Mouse (Mus musculus): Measurements from ENCODE around the gene Gm3625. TPM values are rescaled to one million over a fixed set of nuclear protein-coding genes. Genes with fewer than 3 reads are reported as not detected.

Gene Gm3625
- polyA plus RNA-seq, 1 experiment from 2014 or later, result not detected

DNA sequence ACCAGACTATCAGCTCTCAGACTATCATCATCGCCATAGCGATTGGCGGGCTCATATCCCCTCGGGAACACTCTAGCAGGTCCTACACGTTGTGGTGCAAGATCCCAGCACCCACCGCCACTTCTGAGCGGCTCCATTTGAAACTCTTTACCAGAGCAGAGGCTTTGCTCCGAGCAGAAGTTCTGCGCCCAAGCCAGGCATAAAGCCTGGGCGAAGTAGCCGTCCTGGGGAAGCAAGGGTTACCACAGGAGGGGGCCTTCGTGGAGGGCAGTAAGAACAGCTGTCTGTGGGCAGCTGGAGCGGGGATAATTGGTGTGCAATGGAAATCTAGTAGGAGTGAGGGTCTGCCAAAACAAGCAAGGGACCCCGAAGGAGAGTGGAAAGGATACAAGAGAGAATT, 45.2 kb downstream of the Gm3625 start:
- Histone ChIP-seq H3K27ac (no peak overlapping the region), H3K4me1 (replicated peaks; ENCODE audit: insufficient read depth, low read length) (no peaks in the 10 kb centered on the region), H3K9ac (ENCODE audit: low read depth, low read length) (no peak overlapping the region), H3K9me3 (replicated peaks; ENCODE audit: low read length) (no peaks in the 10 kb centered on the region), H3K4me2 (ENCODE audit: low read length) (no peak overlapping the region), H3K4me3 (replicated peaks; ENCODE audit: low read depth, low read length) (no peak overlapping the region), H3K36me3 (ENCODE audit: insufficient read depth, low read length) (no peaks in the 10 kb centered on the region), H3K27me3 (ENCODE audit: insufficient read depth, low read length) (no peaks in the 10 kb centered on the region)
- WGBS, result 67% methylated on average over 14 of the region's 14 CpGs
- ATAC-seq (replicated peaks; ENCODE audit: low FRiP score, low read depth), result no peak
- no peak for DNase-seq (ENCODE audit: low spot score)
- no peak for TF ChIP-seq CTCF (IDR thresholded peaks at IDR 0.05; ENCODE audit: low read depth)

DNA sequence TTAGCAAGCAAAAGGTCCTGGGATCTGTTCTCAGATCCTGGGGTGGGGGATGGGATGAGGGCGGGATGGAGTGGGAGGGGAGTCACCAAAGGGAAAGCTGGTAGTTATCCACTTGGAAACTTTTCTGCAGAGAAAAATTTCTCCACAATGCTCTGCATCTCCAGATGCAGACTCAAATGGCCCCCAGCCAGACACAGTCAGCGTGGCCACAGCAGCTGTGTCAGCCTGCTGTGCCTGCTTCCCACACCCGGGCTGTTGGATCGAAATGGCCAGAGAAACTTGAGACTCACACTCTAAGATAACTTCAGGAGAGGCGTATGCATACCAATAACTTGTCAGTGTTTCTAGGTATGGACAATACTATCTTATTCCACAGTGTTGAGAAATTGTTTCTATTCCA, 46.2 kb downstream of the Gm3625 start:
- Histone ChIP-seq H3K27ac (no peak overlapping the region), H3K4me3 (replicated peaks; ENCODE audit: low read depth, low read length) (no peak overlapping the region), H3K4me2 (ENCODE audit: low read length) (no peak overlapping the region), H3K9me3 (replicated peaks; ENCODE audit: low read length) (no peaks in the 10 kb centered on the region), H3K4me1 (replicated peaks; ENCODE audit: insufficient read depth, low read length) (no peaks in the 10 kb centered on the region), H3K9ac (ENCODE audit: low read depth, low read length) (no peak overlapping the region), H3K36me3 (ENCODE audit: insufficient read depth, low read length) (no peaks in the 10 kb centered on the region), H3K27me3 (ENCODE audit: insufficient read depth, low read length) (no peaks in the 10 kb centered on the region)
- 31% methylated on average over 5 of the region's 5 CpGs for WGBS
- no peak for TF ChIP-seq CTCF (IDR thresholded peaks at IDR 0.05; ENCODE audit: low read depth)
- ATAC-seq (replicated peaks; ENCODE audit: low FRiP score, low read depth), result no peak
- DNase-seq (ENCODE audit: low spot score), result peak; percentile 55

DNA sequence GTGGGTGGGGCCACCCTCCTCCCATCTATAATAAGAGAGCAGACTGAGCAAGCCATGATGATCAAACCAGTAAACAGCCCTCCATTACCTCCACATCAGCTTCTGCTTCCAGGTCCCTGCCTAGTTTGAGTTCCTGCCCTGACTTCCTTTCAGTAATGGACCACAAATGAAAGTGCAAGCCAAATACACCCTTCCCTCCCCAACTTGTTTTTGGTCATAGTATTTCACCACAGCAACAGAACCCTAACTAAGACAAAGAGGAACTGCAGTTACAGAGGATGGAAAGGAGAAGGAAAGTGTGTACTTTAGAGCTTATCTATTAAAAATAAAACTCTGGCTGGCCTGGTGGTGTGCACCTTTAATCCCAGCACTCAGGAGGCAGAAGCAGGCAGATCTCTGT, 47.3 kb downstream of the Gm3625 start:
- no peak for ATAC-seq (replicated peaks; ENCODE audit: low FRiP score, low read depth)
- Histone ChIP-seq H3K4me1 (replicated peaks; ENCODE audit: insufficient read depth, low read length) (no peaks in the 10 kb centered on the region), H3K4me3 (replicated peaks; ENCODE audit: low read depth, low read length) (no peak overlapping the region), H3K27me3 (ENCODE audit: insufficient read depth, low read length) (no peaks in the 10 kb centered on the region), H3K9ac (ENCODE audit: low read depth, low read length) (no peak overlapping the region), H3K36me3 (ENCODE audit: insufficient read depth, low read length) (no peaks in the 10 kb centered on the region), H3K27ac (no peak overlapping the region), H3K9me3 (replicated peaks; ENCODE audit: low read length) (no peaks in the 10 kb centered on the region), H3K4me2 (ENCODE audit: low read length) (no peak overlapping the region)
- no peak for TF ChIP-seq CTCF (IDR thresholded peaks at IDR 0.05; ENCODE audit: low read depth)
- DNase-seq (ENCODE audit: low spot score), result no peak

DNA sequence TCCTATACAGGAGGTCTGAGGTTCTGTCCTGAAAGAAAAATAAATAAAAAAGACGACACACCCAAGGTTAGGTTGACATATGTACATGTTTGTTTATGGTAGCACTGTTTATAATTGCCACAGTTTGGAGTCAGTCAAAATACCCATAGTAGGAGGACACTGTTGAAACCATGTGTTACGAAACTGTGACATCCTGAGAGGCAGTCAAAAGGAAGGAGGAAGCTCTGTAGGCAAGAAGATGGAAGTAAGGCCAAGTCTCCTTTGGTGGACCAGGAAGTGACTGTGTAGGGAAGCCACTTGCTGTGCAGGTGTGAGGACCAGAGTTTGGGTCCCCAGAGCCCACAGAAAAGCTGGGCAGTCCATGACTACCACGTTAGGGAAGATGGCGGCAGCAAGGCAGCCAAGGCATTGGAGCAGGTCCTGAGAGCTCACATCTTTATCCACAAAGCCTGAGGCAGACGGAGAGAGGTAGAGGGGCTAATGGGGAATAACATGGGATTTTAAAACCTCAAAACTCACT, 48.3 kb downstream of the Gm3625 start:
- Histone ChIP-seq H3K36me3 (ENCODE audit: insufficient read depth, low read length) (no peaks in the 10 kb centered on the region), H3K4me2 (ENCODE audit: low read length) (no peak overlapping the region), H3K27ac (no peak overlapping the region), H3K9ac (ENCODE audit: low read depth, low read length) (no peak overlapping the region), H3K9me3 (replicated peaks; ENCODE audit: low read length) (no peaks in the 10 kb centered on the region), H3K4me1 (replicated peaks; ENCODE audit: insufficient read depth, low read length) (no peaks in the 10 kb centered on the region), H3K27me3 (ENCODE audit: insufficient read depth, low read length) (no peaks in the 10 kb centered on the region), H3K4me3 (replicated peaks; ENCODE audit: low read depth, low read length) (no peak overlapping the region)
- WGBS, result 91% methylated on average over 5 of the region's 5 CpGs
- ATAC-seq (replicated peaks; ENCODE audit: low FRiP score, low read depth) (no peak), DNase-seq (ENCODE audit: low spot score) (no peak)
- TF ChIP-seq CTCF (IDR thresholded peaks at IDR 0.05; ENCODE audit: low read depth), result no peak

Other genes with a start within 250 kb of the Gm3625 start
- 8.2 and 8.7 TPM in 2 replicates for gene Ncoa1, start 115.7 kb downstream of the Gm3625 start, polyA plus RNA-seq (2015; fragmentation: Nextera tagmentation; extraction: Ambion mirVana)
- gene Itsn2, start 289 bp downstream of the Gm3625 start, polyA plus RNA-seq (2015; fragmentation: Nextera tagmentation; extraction: Ambion mirVana), result 33.2 and 35.7 TPM in 2 replicates
- 0.12 and 0.18 TPM in 2 replicates for gene Fam228a, start 145.5 kb upstream of the Gm3625 start, polyA plus RNA-seq (2015; fragmentation: Nextera tagmentation; extraction: Ambion mirVana)
- gene Pfn4, start 176.1 kb upstream of the Gm3625 start, polyA plus RNA-seq (2015; fragmentation: Nextera tagmentation; extraction: Ambion mirVana), result 4.2 and 5.2 TPM in 2 replicates
- 1.8 and 3.8 TPM in 2 replicates for gene Fam228b, start 176.3 kb upstream of the Gm3625 start, polyA plus RNA-seq (2015; fragmentation: Nextera tagmentation; extraction: Ambion mirVana)
- gene Sf3b6, start 224.6 kb upstream of the Gm3625 start, polyA plus RNA-seq (2015; fragmentation: Nextera tagmentation; extraction: Ambion mirVana), result 333 and 389 TPM in 2 replicates
- gene Fkbp1b, start 248.7 kb upstream of the Gm3625 start, polyA plus RNA-seq (2015; fragmentation: Nextera tagmentation; extraction: Ambion mirVana), result 7.6 and 8.8 TPM in 2 replicates

All from kidney, postnatal 0 days (tissue).